Mouse (Mus musculus): ENCODE results near the gene Lgr4.

DNA sequence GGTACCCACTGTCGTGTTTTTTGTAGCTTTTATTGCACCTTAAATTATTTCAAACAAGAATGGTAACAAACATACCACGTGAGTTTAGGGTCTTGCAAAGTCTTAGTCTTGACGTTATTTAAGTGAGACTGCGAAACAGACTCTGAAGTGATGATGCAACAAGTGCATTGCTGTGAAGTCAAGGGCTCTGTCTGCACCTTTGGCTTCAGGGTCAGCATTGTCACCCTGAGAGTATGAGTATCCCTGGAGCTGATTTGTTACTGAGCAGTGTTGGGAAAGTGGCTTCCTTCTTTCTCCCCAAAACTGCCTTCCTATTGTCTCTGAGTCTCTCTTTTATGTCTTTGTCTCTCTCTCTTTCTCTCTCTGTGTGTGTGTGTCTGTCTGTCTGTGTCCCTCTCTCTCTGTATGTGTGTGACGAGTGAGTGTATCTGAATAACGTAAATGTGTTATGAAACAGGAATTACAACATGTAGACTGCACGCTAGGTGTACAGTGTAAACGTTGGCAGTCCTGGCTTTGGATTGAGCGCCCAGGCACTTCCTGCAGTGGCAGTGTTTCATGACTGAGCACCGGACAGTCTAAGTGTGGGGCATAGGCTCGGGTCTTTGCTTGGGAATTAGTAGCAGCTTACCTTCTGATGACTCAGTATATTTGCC, 18.4 kb downstream of the Lgr4 start:
- TF ChIP-seq GATA1 (IDR thresholded peaks at IDR 0.05; ENCODE audit: low read depth, low read length) (no peak), POLR2A (IDR thresholded peaks at IDR 0.05; ENCODE audit: control insufficient read depth in 1 of 2, insufficient read depth in 1 of 2, low read depth in 1 of 2, low read length in 2 of 2, poor library complexity in 1 of 2) (no peak), MAX (IDR thresholded peaks at IDR 0.05; ENCODE audit: low read length) (no peak), CTCF (IDR thresholded peaks at IDR 0.05 in 2 of 3, conservative IDR thresholded peaks at IDR 0.05 in 1 of 3; ENCODE audit: control insufficient read depth in 1 of 3, insufficient read depth in 1 of 3, low read depth in 2 of 3, low read length in 3 of 3, poor library complexity in 1 of 3, severe bottlenecking in 1 of 3) (no peak), E2F4 (IDR thresholded peaks at IDR 0.05; ENCODE audit: borderline replicate concordance, low read depth, low read length) (no peak), TBP (IDR thresholded peaks at IDR 0.05; ENCODE audit: low read depth, low read length) (no peak), ZMIZ1 (IDR thresholded peaks at IDR 0.05; ENCODE audit: low read depth, low read length) (no peak), SMC3 (IDR thresholded peaks at IDR 0.05; ENCODE audit: low read depth, low read length) (no peak), MAFK (IDR thresholded peaks at IDR 0.05; ENCODE audit: borderline replicate concordance, low read depth, low read length) (no peak), EP300 (IDR thresholded peaks at IDR 0.05; ENCODE audit: low read depth in 1 of 2, low read length in 2 of 2) (no peak), BHLHE40 (IDR thresholded peaks at IDR 0.05; ENCODE audit: borderline replicate concordance, low read depth, low read length) (no peak), USF1 (IDR thresholded peaks at IDR 0.05; ENCODE audit: low read depth, low read length) (no peak), TCF12 (IDR thresholded peaks at IDR 0.05; ENCODE audit: low read depth, low read length) (no peak)

Measured in MEL (cell line).